Mouse (Mus musculus) gastrocnemius, adult 18-20 months (tissue): ENCODE results near the gene Akap13. TPM values are rescaled to one million over a fixed set of nuclear protein-coding genes. Genes with fewer than 3 reads are reported as not detected.
"Not testable (repeated sequence)": the region's sequence is repeated elsewhere in the genome, so short reads cannot be mapped to it uniquely, and the experiment has no call there.

Experiments used
- DNase-seq: peaks from one replicate; pipeline ENCODE4 v3.0.0; 2021; ENCODE audit warnings: low spot score
- total RNA-seq, 2 experiments: library from RNA; stranded (reverse); gene quantifications; 2 replicates each; pipeline ENCODE4 v1.2.3; 2021

The Akap13 gene
- total RNA-seq, 2 experiments from 2014 or later: 64.0 to 65.2 TPM

DNA sequence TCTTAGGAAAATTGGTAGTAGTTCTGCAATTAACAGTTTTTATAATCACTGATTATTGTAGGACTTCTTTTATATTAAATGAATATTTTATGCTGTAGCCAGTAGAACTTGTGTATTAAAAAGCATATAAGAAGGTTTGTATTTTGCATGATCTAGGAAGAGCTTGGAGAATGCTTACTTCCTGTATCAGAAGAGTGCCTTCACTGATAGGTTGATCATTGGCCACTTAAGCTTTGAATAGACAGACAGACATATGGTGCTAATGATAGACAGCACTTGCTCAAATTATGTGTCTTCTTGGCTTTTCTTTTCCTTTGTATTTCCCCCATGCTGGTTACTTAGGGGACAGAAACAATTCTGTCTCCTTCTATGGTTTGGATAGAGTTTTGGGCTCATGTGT, 139.9 kb downstream of the Akap13 start:
- no peak for DNase-seq

GRCm38 (mm10) chr7:75596058-75596748, 140.9 kb downstream of the Akap13 start:
- no peak for DNase-seq

GRCm38 (mm10) chr7:75597840-75598239, 142.5 kb downstream of the Akap13 start:
- no peak for DNase-seq

GRCm38 (mm10) chr7:75600360-75601075, 145.2 kb downstream of the Akap13 start:
- DNase-seq: no peak

- no peak for DNase-seq
Measured at GRCm38 (mm10) chr7:75607248-75607647, 151.9 kb downstream of the Akap13 start.

DNA sequence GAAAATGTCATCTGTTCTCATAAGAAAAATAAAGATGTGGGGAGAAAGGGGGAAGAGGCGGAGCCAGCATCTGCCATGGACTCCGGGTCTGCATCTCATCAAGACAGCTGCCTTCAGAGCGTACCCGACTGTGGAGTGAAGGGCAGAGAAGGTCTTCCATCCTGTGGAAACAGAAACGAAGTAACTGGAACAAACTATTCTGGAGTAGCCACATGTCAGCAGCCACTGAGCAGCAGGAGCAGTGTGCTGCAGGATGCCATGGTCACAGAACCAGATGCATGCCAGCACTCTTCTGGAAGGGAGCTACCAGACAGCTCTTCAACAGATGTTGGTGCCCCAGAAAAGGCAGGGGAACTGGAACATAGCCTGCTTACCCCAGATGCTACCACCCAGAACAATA, 153.4 kb downstream of the Akap13 start:
- DNase-seq: no peak

GRCm38 (mm10) chr7:75609456-75610262, 154.3 kb downstream of the Akap13 start:
- DNase-seq: peak; percentile 41

DNA sequence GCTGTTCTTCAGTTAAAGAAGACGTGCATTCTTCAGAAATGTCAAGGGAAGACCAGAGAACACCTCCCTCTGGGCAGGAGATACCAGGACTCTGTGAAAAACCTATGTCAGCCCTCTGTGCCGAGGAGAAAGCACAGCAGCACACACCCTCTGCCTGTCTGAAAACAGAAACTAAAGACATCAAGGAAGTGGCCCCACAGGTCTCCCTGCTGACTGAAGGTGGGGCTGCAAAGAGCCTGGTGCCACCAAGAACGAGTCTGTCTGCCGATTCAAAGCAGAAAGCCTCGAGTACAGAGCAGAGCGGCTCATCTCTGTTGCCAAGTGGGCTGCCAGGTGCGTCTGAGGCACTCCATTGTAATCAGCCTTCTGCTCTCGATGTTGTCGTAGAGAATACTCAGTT, 155.1 kb downstream of the Akap13 start:
- DNase-seq: no peak

- no peak for DNase-seq
Measured at GRCm38 (mm10) chr7:75611261-75611950, 156.1 kb downstream of the Akap13 start.

DNA sequence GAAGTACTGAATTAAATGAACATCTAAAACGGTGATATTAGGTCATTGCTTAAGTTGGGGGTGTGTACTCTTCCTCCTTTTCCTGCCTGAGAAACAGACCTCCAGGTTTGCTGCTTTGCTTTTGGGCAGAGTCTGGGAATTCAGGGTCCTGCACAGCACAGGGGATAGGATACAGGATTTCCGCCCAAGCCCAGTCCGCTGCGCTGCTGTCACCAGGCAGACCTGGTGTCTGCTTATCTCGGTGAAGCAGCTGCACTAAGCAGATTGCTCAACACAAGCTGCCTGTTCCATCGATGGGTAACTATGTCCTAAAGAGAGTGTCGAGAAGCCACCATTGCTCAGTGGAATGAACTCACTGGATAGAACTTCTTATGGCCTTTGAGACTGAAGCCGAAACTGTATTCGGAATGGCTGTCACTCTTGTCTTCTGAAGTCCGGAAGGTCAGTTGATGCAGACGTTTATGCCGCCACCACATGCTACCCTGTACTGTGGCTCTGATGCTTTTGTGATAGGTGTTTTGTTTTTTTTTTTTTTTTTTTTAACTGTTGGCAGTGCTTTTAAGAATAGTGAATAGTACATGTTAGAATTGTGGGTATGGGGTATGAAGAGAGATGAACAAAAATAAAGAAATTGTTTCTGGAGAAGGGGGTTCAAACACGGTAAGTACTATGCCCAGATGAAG, 156.8 kb downstream of the Akap13 start:
- DNase-seq: peak; percentile 70

- DNase-seq: peak; percentile 54
Measured at GRCm38 (mm10) chr7:75612683-75613053, 157.3 kb downstream of the Akap13 start.

- no peak for DNase-seq
Measured at GRCm38 (mm10) chr7:75613240-75613639, 157.9 kb downstream of the Akap13 start.

- DNase-seq: no peak
Measured at GRCm38 (mm10) chr7:75614826-75615225, 159.5 kb downstream of the Akap13 start.

GRCm38 (mm10) chr7:75617246-75617645, 161.9 kb downstream of the Akap13 start:
- not testable (repeated sequence) for DNase-seq

DNA sequence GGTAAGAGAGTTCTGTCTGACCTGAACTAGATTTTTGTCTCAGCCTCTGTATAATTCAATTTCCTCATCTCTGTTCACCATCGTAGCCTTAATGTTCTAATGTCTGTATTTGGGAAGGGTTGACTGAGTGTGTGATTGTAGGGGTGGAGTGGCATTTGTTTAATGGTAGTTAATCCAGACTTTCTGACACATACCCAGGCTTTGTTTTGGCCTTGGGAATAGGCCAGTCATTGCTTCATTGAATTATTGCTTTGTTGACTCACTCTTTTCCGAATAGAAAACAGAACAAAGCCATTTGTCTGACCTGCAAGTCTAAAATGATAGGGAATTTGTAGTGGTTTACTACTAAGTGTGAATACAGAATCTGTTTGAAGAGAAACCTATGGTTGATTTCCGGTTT, 163.4 kb downstream of the Akap13 start:
- no peak for DNase-seq

DNA sequence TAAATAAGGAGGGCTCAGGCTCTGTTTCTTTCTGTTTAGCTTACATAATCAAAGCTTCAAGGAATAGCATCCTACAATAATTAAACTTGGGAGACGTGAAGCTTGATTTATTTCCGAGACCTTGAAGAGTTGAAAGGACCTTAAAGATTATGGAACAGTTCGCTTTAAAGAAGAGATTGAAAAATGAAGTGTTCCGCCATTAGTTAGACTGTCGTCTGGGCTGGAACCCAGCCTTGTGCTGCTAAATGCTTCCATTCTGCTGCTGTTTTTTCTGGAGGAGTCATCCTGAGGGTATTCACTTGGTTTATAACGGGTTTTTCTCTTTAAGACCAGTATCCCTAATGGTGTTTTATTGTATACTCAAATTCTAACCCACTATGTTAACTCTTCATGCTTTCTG, 164.5 kb downstream of the Akap13 start:
- DNase-seq: no peak

DNA sequence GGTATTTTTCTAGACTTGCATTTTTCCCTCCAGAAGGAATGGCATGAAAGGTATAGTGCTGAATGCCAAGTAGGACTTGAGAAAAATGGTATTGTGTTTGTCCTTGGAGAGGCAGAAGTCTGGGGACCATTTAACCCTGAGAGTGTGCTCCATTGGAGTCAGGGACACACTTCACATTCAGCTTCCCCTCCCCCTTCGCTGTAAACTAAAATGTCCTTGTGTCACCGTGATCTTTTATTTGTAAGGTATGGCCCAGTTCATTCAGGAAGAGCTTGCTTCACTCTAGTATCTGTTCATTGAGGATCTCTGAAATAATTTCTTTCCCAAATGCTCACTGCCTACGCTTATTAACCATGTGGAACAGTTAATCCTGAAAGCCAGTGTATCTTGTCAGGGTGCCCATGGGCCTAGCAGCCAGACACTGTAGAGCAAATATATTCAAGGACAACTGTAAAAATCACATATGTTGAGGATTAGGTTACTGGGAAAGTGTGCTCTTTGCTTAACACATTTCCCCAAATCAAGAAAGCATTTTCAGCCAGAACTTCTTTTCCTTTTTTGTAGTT, 165.1 kb downstream of the Akap13 start:
- no peak for DNase-seq

DNA sequence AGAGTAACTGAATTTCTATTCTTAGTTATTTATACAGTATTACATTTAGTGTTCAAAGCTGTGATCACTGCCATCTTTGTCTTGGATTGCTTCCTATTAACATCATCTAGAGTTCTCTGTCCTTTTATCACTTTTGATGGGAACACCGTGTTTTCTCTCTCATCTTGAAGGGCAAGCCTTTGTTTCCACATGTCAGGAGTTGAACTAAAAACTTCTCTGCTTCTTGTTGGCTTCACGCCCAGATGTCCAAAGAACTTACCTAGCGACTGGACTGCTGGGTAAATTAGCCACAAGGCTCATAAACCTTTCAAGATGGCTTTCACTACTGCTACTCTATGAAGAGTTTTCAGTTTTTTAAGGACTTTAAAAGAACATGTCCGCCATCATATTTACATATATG, 165.6 kb downstream of the Akap13 start:
- DNase-seq: no peak

- peak; percentile 47 for DNase-seq
Measured at GRCm38 (mm10) chr7:75627831-75628230, 172.5 kb downstream of the Akap13 start.

- DNase-seq: no peak
Measured at GRCm38 (mm10) chr7:75629669-75630068, 174.3 kb downstream of the Akap13 start.

DNA sequence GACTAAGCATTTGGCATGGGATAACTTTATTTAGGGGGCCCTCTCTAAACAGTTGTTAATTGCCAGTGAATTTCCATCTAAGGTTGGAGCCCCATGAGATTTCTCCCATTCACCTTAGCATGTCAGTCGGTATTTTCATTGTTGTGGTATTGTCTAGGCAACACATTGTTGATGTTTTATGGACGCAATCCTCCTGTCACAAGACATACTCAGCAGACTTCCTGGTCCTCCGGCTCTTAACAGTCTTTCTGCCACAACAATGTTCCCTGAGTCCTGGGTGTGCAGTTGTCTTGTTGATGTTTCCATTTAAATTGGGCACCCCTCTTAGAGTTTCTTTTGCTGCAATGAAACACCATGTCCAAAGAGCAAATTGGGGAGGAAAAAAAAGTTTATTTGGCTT, 177.6 kb downstream of the Akap13 start:
- DNase-seq: no peak
